Mouse (Mus musculus) neural tube, embryonic 11.5 days (tissue): ENCODE measurements around the gene Nubpl. TPM values are rescaled to one million over a fixed set of nuclear protein-coding genes. Genes with fewer than 3 reads are reported as not detected.

Experiments used
- ATAC-seq: fragments of 200-750 bp; cut with Nextera tagmentation; 2 replicates; pipeline ENCODE4 v1.8.0; 2017; ENCODE audit warnings: moderate number of reproducible peaks, mild to moderate bottlenecking, moderate TSS enrichment, moderate library complexity; ENCODE audit not compliant: insufficient read depth, low FRiP score, low TSS enrichment
- DNase-seq: peaks from one replicate; pipeline ENCODE4 v3.0.0-alpha.2; 2015; ENCODE audit warnings: low spot score
- H3K27ac ChIP-seq: fragments of 300-500 bp; sonication (generic); 2 replicates; pipeline ENCODE4 v1.5.1; 2014; ENCODE audit warnings: low read depth, mild to moderate bottlenecking, low read length
- H3K27me3 ChIP-seq: fragments of 300-500 bp; sonication (generic); 2 replicates; pipeline ENCODE4 v1.6.1; 2014; ENCODE audit warnings: mild to moderate bottlenecking, low read length, mixed read lengths; ENCODE audit not compliant: control insufficient read depth, insufficient read depth
- H3K36me3 ChIP-seq: fragments of 300-500 bp; sonication (generic); 2 replicates; pipeline ENCODE4 v1.6.1; 2014; ENCODE audit warnings: mild to moderate bottlenecking, low read length, moderate library complexity, mixed read lengths; ENCODE audit not compliant: control insufficient read depth, insufficient read depth
- H3K4me1 ChIP-seq: fragments of 300-500 bp; sonication (generic); 2 replicates; pipeline ENCODE4 v1.6.1; 2014; ENCODE audit warnings: low read length, mixed read lengths; ENCODE audit not compliant: control insufficient read depth, insufficient read depth
- H3K4me2 ChIP-seq: fragments of 300-500 bp; sonication (generic); 2 replicates; pipeline ENCODE4 v1.6.1; 2014; ENCODE audit warnings: low read depth, mild to moderate bottlenecking, moderate library complexity
- H3K4me3 ChIP-seq: fragments of 300-500 bp; sonication (generic); 2 replicates; pipeline ENCODE4 v1.5.1; 2014; ENCODE audit warnings: low read depth, low read length
- H3K9ac ChIP-seq: fragments of 300-500 bp; sonication (generic); 2 replicates; pipeline ENCODE4 v1.6.1; 2014; ENCODE audit warnings: mild to moderate bottlenecking, low read length
- H3K9me3 ChIP-seq: fragments of 300-500 bp; sonication (generic); 2 replicates; pipeline ENCODE4 v1.6.1; 2016; ENCODE audit warnings: low read length; ENCODE audit not compliant: control insufficient read depth
- WGBS: fragments of 180-500 bp; shearing (Covaris S2); extraction: QIAGEN DNeasy Blood & Tissue Kit; methylation state at CpG from one replicate; pipeline ENCODE4 v1.1.7; 2014; 5-methylcytosine and 5-hydroxymethylcytosine counted together
- polyA plus RNA-seq: library from polyadenylated mRNA; unstranded; fragments of >200 nt; fragmentation: Nextera tagmentation; extraction: Ambion mirVana; gene quantifications from 2 replicates; pipeline ENCODE4 v1.2.1, GENCODE M21; 2014

Nubpl gene
- polyA plus RNA-seq, 1 experiment from 2014 or later: 9.5 TPM

DNA sequence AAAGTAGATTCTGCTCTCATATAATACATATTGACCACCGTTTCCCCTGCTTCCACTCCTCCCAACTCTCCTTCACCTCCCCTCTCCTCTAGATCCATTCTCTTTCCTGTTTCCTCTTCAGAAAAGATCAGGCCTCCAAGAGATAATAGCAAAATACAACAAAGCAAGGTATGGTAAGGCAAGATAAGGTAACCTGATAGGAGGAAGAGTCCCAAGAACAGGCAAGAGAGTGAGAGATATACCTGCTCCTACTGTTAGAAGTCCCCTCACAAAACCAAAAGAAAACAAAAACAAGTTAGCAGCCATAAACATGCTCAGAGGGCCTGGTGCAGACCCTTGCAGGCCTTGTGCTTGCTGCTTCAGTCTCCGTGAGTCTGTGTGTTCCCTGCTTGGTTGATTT, 49.1 kb downstream of the Nubpl start:
- Histone ChIP-seq H3K27ac (no peak overlapping the region), H3K27me3 (no peaks in the 10 kb centered on the region), H3K4me3 (no peak overlapping the region), H3K9me3 (no peaks in the 10 kb centered on the region), H3K4me1 (no peaks in the 10 kb centered on the region), H3K9ac (no peak overlapping the region), H3K4me2 (no peak overlapping the region), H3K36me3 (no peaks in the 10 kb centered on the region)
- DNase-seq (no peak), ATAC-seq (no peak)
- WGBS: 85% methylated on average over 2 of the region's 2 CpGs

- Histone ChIP-seq H3K27ac (no peak overlapping the region), H3K4me3 (no peak overlapping the region)
- 87% methylated on average over 3 of the region's 3 CpGs for WGBS
These were observed 51.9 kb downstream of the Nubpl start for GRCm38 (mm10) chr12:52149448-52149847.

DNA sequence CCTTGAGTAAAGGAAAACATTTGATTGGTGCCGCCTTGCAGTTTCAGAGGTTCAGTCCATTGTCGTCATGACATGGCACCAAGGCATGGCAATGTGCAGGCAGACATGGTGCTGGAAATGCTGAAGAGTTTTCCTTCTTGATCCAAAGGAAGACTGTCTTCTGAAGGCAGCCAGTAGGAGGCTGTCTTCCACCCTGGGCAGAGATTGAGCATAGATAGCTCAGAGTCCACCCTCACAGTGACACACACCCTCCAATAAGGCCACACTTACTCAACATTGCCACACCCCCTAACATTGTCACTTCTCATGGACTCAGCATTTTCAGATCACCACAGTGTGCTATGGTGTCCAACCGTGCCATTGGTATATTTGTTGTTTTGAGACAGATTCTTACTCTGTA, 54.5 kb downstream of the Nubpl start:
- 96% methylated on average over 3 of the region's 3 CpGs for WGBS
- no peaks in the 10 kb centered on the region for H3K36me3 ChIP-seq
- DNase-seq: no peak
- ATAC-seq: no peak
- no peak overlapping the region for H3K4me2 ChIP-seq
- no peaks in the 10 kb centered on the region for H3K9me3 ChIP-seq
- H3K27me3 ChIP-seq: no peaks in the 10 kb centered on the region
- H3K9ac ChIP-seq: no peak overlapping the region
- no peak overlapping the region for H3K4me3 ChIP-seq
- no peaks in the 10 kb centered on the region for H3K4me1 ChIP-seq
- H3K27ac ChIP-seq: no peak overlapping the region

More at GRCm38 (mm10) chr12:52149448-52149847, 51.9 kb downstream of the Nubpl start:
- no peaks in the 10 kb centered on the region for H3K27me3 ChIP-seq
- H3K9me3 ChIP-seq: no peaks in the 10 kb centered on the region
- H3K9ac ChIP-seq: no peak overlapping the region
- H3K36me3 ChIP-seq: no peaks in the 10 kb centered on the region
- no peaks in the 10 kb centered on the region for H3K4me1 ChIP-seq
- DNase-seq: no peak
- no peak overlapping the region for H3K4me2 ChIP-seq
- ATAC-seq: no peak

- ATAC-seq: no peak
- H3K4me1 ChIP-seq: no peaks in the 10 kb centered on the region
These were observed 57.4 kb downstream of the Nubpl start for GRCm38 (mm10) chr12:52154906-52155305.

DNA sequence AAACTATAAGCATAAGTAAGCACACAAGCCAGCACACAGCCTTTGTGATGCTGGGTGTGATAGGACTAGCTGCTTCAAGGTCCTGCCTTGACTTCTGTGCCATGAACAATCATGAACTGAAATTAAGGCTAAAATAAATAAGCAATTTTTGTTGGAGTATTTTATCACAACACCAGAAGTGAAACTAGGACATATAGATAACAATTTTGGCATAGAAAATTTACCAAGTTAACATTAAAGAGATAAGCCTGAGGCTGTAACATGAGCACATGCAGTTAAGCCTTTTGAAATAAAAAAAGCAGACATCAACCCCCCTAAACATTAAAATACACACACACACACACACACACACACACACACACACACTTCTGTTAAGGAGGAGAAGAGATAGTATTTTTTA, 66.9 kb downstream of the Nubpl start:
- Histone ChIP-seq H3K9ac (no peak overlapping the region), H3K4me2 (no peak overlapping the region), H3K27me3 (no peaks in the 10 kb centered on the region), H3K9me3 (no peaks in the 10 kb centered on the region), H3K4me3 (no peak overlapping the region), H3K36me3 (no peaks in the 10 kb centered on the region), H3K4me1 (no peaks in the 10 kb centered on the region), H3K27ac (no peak overlapping the region)
- DNase-seq (no peak), ATAC-seq (no peak)

More at GRCm38 (mm10) chr12:52154906-52155305, 57.4 kb downstream of the Nubpl start:
- no peak overlapping the region for H3K27ac ChIP-seq
- H3K27me3 ChIP-seq: no peaks in the 10 kb centered on the region
- 91% methylated on average over 4 of the region's 4 CpGs for WGBS
- H3K36me3 ChIP-seq: no peaks in the 10 kb centered on the region
- H3K9ac ChIP-seq: no peak overlapping the region
- DNase-seq: no peak
- no peak overlapping the region for H3K4me3 ChIP-seq
- no peaks in the 10 kb centered on the region for H3K9me3 ChIP-seq
- H3K4me2 ChIP-seq: no peak overlapping the region

- H3K4me3 ChIP-seq: no peak overlapping the region
- DNase-seq (no peak), ATAC-seq (no peak)
- H3K9me3 ChIP-seq: no peaks in the 10 kb centered on the region
- no peak overlapping the region for H3K4me2 ChIP-seq
- no peak overlapping the region for H3K27ac ChIP-seq
- no peaks in the 10 kb centered on the region for H3K36me3 ChIP-seq
- 56% methylated on average over 1 of the region's 1 CpGs for WGBS
- no peaks in the 10 kb centered on the region for H3K27me3 ChIP-seq
- no peaks in the 10 kb centered on the region for H3K4me1 ChIP-seq
- H3K9ac ChIP-seq: no peak overlapping the region
These were observed 88.8 kb downstream of the Nubpl start for GRCm38 (mm10) chr12:52186205-52186793.

DNA sequence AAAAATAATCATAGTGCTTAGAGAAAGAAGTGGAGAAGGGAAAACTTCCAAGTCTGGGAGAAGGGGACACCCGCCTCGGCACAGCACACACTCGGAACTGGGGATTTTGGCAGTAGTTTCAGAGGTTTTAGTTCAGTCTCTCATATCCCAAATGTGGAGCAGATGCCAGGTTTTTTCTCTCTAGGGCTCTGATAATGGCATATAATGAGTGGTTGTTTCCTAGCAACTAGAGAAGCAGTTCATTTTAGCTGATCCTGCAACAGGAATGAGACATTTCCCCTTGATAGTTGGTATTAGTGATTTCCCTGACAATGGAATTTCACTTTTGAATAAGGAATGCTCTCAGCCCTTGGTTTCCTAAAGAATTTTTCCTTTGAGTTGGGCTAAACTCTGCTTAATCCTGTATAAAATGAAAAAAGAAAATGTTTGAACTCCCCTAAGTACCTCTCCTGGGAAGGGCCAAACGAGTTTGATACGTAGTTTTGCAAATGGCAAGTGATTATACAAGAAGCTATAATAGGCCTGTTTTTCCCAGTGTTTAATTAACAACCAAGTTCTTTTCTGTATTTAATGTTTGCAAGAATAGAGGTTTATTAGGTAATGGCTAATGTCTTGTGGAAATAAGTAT, 89.5 kb downstream of the Nubpl start:
- Histone ChIP-seq H3K4me2 (no peak overlapping the region), H3K36me3 (no peaks in the 10 kb centered on the region), H3K9me3 (no peaks in the 10 kb centered on the region), H3K4me1 (no peaks in the 10 kb centered on the region), H3K9ac (no peak overlapping the region), H3K4me3 (no peak overlapping the region), H3K27ac (no peak overlapping the region), H3K27me3 (no peaks in the 10 kb centered on the region)
- no peak for DNase-seq
- WGBS: 68% methylated on average over 5 of the region's 5 CpGs
- ATAC-seq: no peak

DNA sequence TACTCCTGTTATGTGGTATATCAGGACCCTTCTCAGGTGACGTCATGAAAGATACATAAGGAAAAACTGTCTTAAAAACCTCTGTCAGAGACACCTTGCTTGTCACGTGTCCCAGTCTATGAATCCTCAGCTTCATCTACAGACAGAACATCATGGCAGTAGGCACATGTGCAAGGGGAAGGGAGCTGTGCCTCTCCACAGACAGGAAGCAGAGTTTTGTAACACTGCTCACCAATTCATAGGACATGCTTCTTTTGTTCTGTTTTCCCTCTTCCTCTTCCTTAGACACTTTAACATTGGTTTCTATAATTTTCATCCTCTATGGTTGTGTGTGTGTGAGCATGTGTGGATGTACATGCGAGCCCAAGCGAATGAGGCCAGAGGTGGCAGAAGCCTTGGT, 100.9 kb downstream of the Nubpl start:
- Histone ChIP-seq H3K36me3 (no peaks in the 10 kb centered on the region), H3K27me3 (no peaks in the 10 kb centered on the region), H3K4me1 (no peaks in the 10 kb centered on the region), H3K4me3 (no peak overlapping the region), H3K27ac (no peak overlapping the region), H3K9ac (no peak overlapping the region), H3K4me2 (no peak overlapping the region), H3K9me3 (no peaks in the 10 kb centered on the region)
- WGBS: 64% methylated on average over 4 of the region's 4 CpGs
- no peak for DNase-seq
- ATAC-seq: no peak

GRCm38 (mm10) chr12:52209121-52209610, 111.6 kb downstream of the Nubpl start:
- DNase-seq: no peak

More at GRCm38 (mm10) chr12:52209121-52209610, 111.6 kb downstream of the Nubpl start:
- Histone ChIP-seq H3K4me1 (no peaks in the 10 kb centered on the region), H3K27ac (no peak overlapping the region), H3K36me3 (no peaks in the 10 kb centered on the region), H3K4me2 (no peak overlapping the region), H3K9me3 (no peaks in the 10 kb centered on the region), H3K4me3 (no peak overlapping the region), H3K27me3 (no peaks in the 10 kb centered on the region), H3K9ac (no peak overlapping the region)
- ATAC-seq: no peak
- WGBS: 89% methylated on average over 3 of the region's 3 CpGs
